In the genomic region with DNA sequence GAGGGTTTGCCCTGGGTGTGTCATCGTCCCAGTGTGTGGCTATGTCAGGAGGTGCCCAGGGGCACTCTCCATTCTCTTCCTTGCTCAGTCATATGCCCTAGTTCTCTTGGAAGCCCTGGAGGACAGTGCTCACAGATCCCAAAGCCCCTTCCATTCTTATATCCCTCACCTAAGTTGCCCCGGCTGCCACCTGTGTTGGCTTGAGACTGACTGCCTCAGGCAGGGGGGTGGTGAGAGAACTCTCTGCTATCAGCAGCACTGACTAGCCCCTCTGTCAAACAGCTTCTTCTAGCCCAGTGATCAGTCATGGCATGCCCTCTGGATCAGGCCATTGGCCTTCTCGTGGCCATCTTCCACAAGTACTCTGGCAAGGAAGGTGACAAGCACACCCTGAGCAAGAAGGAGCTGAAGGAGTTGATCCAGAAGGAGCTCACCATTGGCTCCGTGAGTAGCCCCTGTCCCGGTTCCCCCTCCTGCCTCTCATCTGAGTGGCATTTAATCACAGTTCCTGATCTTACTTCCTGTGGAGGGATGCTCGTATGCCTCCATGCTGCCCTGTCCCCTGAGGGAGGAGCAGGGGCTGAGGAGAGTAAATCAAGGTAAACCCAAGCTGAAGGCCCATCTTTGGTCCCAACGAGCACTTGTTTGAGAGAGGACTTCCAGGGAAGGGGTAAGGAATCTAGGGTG, we compare ENCODE assay signal across 9 mouse cellular contexts. TPM values are rescaled to one million over a fixed set of nuclear protein-coding genes. Genes with fewer than 3 reads are reported as not detected.
A peak's percentile ranks its signal among the peaks of the same experiment; 100 is the strongest.
DNase-seq lines count a peak whose midpoint lies in the region; ATAC-seq and TF ChIP-seq lines count a peak whose summit lies in the region.
"Had no signal": no experiment of that assay in that cellular context is flagged by ENCODE, and none has a peak within 500 bp of the region (broad histone marks: within the 10 kb centered on the region; RNA-seq: fewer than 3 reads in every experiment).

No protein-coding gene starts in this region.

- no peak for TF ChIP-seq CTCF in kidney, adult 2 months (conservative IDR thresholded peaks at IDR 0.05; ENCODE audit: insufficient read depth, insufficient read length, low read depth, low read length)

- H3K9ac ChIP-seq in hindbrain, embryonic 12.5 days, result no peak overlapping the region
- H3K9ac ChIP-seq in midbrain, embryonic 12.5 days (replicated peaks), result no peak overlapping the region

- ATAC-seq in hindbrain, embryonic 12.5 days (ENCODE audit: low FRiP score), result no peak; the same call in 1 of the 2 replicates
- 0 out of 2 replicates have a peak, but pooled peaks have one; percentile 5 for ATAC-seq in midbrain, embryonic 12.5 days (ENCODE audit: low FRiP score, low read depth)

- 52% methylated on average over 7 of the region's 7 CpGs for whole genome bisulfite sequencing in kidney, adult 2 months
- 75% methylated on average over 7 of the region's 7 CpGs for WGBS in hindbrain, embryonic 12.5 days
- 71% methylated on average over 7 of the region's 7 CpGs for WGBS in midbrain, embryonic 12.5 days

- no peaks in the 10 kb centered on the region for H3K27me3 ChIP-seq in kidney, adult 2 months (replicated peaks; ENCODE audit: control insufficient read depth, insufficient read depth, low read length)
- 0 out of 2 replicates have a peak, but pooled peaks cover 9% of the 10 kb centered on the region for H3K27me3 ChIP-seq in hindbrain, embryonic 12.5 days
- H3K27me3 ChIP-seq in midbrain, embryonic 12.5 days, result peaks cover 20% of the 10 kb centered on the region

- DNase-seq in kidney, adult 2 months, result no peak
- DNase-seq in kidney, adult 11 months, result no peak
- DNase-seq in NIH3T3 (ENCODE audit: low read depth), result peak; percentile 37
- DNase-seq in natural killer cell, adult 2 months (ENCODE audit: low spot score in 2 of 2), result no peak
- no peak for DNase-seq in kidney, postnatal 10 days
- no peak for DNase-seq in right cerebral cortex, postnatal 36 days (ENCODE audit: low spot score in 2 of 2)

- H3K4me1 ChIP-seq in kidney, adult 2 months (ENCODE audit: control insufficient read depth, insufficient read depth, low read length), result no peaks in the 10 kb centered on the region
- peaks cover 7% of the 10 kb centered on the region for H3K4me1 ChIP-seq in hindbrain, embryonic 12.5 days
- H3K4me1 ChIP-seq in midbrain, embryonic 12.5 days, result peaks cover 8% of the 10 kb centered on the region; the same call in 1 of the 2 replicates

- H3K9me3 ChIP-seq in hindbrain, embryonic 12.5 days (replicated peaks), result no peaks in the 10 kb centered on the region
- 0 out of 2 replicates have a peak, but pooled peaks cover 3% of the 10 kb centered on the region for H3K9me3 ChIP-seq in midbrain, embryonic 12.5 days
- H3K9me3 ChIP-seq: G1E had no signal

- TF ChIP-seq POLR2A in kidney, adult 2 months (IDR thresholded peaks at IDR 0.05; ENCODE audit: low read depth, low read length), result no peak

- H3K27ac ChIP-seq in kidney, adult 2 months (ENCODE audit: insufficient read depth, low read depth, low read length), result peak overlapping the region; percentile 73
- H3K27ac ChIP-seq in hindbrain, embryonic 12.5 days, result no peak overlapping the region
- H3K27ac ChIP-seq in midbrain, embryonic 12.5 days (replicated peaks), result no peak overlapping the region

- no peaks in the 10 kb centered on the region for H3K36me3 ChIP-seq in kidney, adult 2 months (ENCODE audit: control insufficient read depth, insufficient read depth, low read length)
- H3K36me3 ChIP-seq in hindbrain, embryonic 12.5 days, result no peaks in the 10 kb centered on the region
- H3K36me3 ChIP-seq in midbrain, embryonic 12.5 days, result no peaks in the 10 kb centered on the region
- H3K36me3 ChIP-seq: G1E had no signal

- peak overlapping the region; percentile 63 for H3K4me3 ChIP-seq in kidney, adult 2 months (ENCODE audit: insufficient read depth, low read depth, low read length)
- peak overlapping the region; percentile 29; the same call in 1 of the 2 replicates for H3K4me3 ChIP-seq in hindbrain, embryonic 12.5 days
- H3K4me3 ChIP-seq in midbrain, embryonic 12.5 days, result no peak overlapping the region

- H3K4me2 ChIP-seq in hindbrain, embryonic 12.5 days (replicated peaks), result peak overlapping the region; percentile 66
- peak overlapping the region; percentile 70 for H3K4me2 ChIP-seq in midbrain, embryonic 12.5 days (replicated peaks)

RNA-seq across cellular contexts. Expression of a gene that starts 0.9 kb away (rescaled TPM):
- polyA plus RNA-seq in kidney, adult 2 months (2012; rRNA removed), result 95.8 and 129 TPM in 2 replicates
- polyA plus RNA-seq in hindbrain, embryonic 12.5 days (2016; fragmentation: Nextera tagmentation; extraction: Ambion mirVana), result 28.5 and 30.3 TPM in 2 replicates
- 23.8 and 28.5 TPM in 2 replicates for polyA plus RNA-seq in midbrain, embryonic 12.5 days (2016; fragmentation: Nextera tagmentation; extraction: Ambion mirVana)
- polyA plus RNA-seq: G1E had no signal

RNA-seq across cellular contexts. Expression of a gene that starts 5.3 kb away (rescaled TPM):
- polyA plus RNA-seq in kidney, adult 2 months (2012; rRNA removed), result not detected in 2 replicates
- not detected in 2 replicates for polyA plus RNA-seq in hindbrain, embryonic 12.5 days (2016; fragmentation: Nextera tagmentation; extraction: Ambion mirVana)
- not detected in 2 replicates for polyA plus RNA-seq in midbrain, embryonic 12.5 days (2016; fragmentation: Nextera tagmentation; extraction: Ambion mirVana)
- polyA plus RNA-seq: G1E had no signal

RNA-seq across cellular contexts. Expression of a gene that starts 10.0 kb away (rescaled TPM):
- 10.3 and 16.9 TPM in 2 replicates for polyA plus RNA-seq in kidney, adult 2 months (2012; rRNA removed)
- 1.2 and 1.3 TPM in 2 replicates for polyA plus RNA-seq in hindbrain, embryonic 12.5 days (2016; fragmentation: Nextera tagmentation; extraction: Ambion mirVana)
- polyA plus RNA-seq in midbrain, embryonic 12.5 days (2016; fragmentation: Nextera tagmentation; extraction: Ambion mirVana), result 1.4 and 1.7 TPM in 2 replicates
- polyA plus RNA-seq: G1E had no signal

RNA-seq across cellular contexts. Expression of a gene that starts 11.9 kb away (rescaled TPM):
- not detected in 2 replicates for polyA plus RNA-seq in kidney, adult 2 months (2012; rRNA removed)
- polyA plus RNA-seq in hindbrain, embryonic 12.5 days (2016; fragmentation: Nextera tagmentation; extraction: Ambion mirVana), result not detected in 2 replicates
- polyA plus RNA-seq in midbrain, embryonic 12.5 days (2016; fragmentation: Nextera tagmentation; extraction: Ambion mirVana), result not detected in 2 replicates
- polyA plus RNA-seq: G1E had no signal

RNA-seq across cellular contexts. Expression of a gene that starts 23.6 kb away (rescaled TPM):
- not detected in 2 replicates for polyA plus RNA-seq in kidney, adult 2 months (2012; rRNA removed)
- not detected in 2 replicates for polyA plus RNA-seq in hindbrain, embryonic 12.5 days (2016; fragmentation: Nextera tagmentation; extraction: Ambion mirVana)
- polyA plus RNA-seq in midbrain, embryonic 12.5 days (2016; fragmentation: Nextera tagmentation; extraction: Ambion mirVana), result not detected in 2 replicates
- polyA plus RNA-seq: G1E had no signal
